Mouse (Mus musculus) monocyte, adult 2 months (primary cell): ENCODE results near the gene Mypop.
A peak's percentile ranks its signal among the peaks of the same experiment; 100 is the strongest.

Experiments
- DNase-seq, 2 experiments: peaks; one replicate each; pipeline ENCODE4 v3.0.0; 2022; ENCODE audit warnings: low spot score in 2 of 2, low read depth in 1 of 2

Mypop gene

GRCm38 (mm10) chr7:19014452-19014851, 23.4 kb downstream of the Mypop start:
- DNase-seq: no peak

DNA sequence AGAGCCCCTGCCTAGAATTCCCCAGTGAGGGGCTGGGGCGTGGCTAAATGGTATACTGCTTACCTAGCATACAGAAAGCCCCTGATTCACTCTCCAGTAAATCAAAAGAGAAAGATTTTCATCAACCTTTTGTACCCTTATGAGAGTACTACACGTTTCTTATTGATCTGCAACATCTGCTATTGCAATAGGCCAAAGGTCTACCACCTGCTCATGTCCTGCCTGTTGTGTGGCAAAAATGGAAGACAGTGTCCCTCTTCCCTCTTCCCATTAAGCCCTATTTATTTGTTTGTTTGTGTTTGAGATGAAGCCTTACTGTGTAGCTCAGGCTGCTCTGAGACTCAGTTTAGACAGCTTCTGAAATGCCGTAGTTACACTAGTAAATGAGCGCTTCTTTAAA, 25.0 kb downstream of the Mypop start:
- no peak for DNase-seq

- no peak for DNase-seq
Observed at GRCm38 (mm10) chr7:19017909-19018308, 26.9 kb downstream of the Mypop start.

DNA sequence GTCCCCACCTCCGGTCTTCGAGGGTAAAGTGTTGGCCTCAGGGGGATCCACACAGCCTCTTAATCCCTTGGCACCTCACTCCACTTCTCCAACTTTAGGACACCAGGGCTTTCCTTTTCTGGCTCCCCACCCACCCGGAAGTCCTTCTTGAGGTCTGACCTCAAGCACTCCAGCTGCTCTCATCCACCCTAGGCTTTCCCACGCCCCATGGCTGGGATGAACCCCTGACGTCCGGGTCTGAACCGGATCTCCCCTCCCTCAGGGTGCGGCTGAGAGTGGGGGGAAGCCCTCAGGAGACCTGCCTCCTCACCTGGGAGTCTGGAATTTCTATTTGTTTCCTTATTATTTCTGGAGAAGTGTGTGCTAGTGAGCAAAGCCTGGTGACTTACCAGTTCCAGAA, 30.0 kb downstream of the Mypop start:
- no peak for DNase-seq

DNA sequence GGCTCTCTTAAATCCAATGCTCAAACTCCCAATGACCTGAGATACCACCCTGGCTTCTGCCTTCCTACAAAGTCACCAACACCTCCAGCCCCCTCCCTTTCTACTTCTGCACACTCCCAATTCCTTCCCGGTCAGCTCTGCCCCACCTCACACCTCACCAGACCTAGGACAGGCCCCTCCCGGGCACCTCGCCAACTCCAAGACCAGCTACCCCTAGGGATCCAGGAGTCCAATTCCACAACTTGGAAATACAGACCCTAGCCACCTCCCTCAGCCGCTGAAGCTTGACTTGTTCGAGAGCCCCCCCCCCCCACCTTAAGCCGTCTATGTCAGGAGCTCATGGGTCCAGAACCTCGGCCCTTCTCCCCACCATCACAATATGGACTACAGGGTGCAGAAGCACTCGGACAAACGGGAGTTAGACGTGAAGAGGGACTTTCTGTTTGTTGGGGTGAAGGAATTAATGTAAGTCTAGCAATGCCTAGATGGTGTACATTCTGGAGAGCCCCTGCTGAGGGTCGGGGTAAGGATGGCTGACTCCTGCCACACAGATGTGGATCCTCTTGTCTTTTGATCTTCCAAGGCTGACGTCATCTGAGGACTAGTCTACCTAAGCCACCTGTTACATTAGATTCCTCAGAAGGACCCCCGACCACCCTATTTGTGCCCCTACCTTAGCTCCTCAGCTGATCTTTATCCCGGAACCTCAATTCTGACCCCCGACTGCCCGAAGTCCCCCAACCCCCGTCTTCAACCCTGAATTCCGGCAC, 31.3 kb downstream of the Mypop start:
- no peak for DNase-seq

DNA sequence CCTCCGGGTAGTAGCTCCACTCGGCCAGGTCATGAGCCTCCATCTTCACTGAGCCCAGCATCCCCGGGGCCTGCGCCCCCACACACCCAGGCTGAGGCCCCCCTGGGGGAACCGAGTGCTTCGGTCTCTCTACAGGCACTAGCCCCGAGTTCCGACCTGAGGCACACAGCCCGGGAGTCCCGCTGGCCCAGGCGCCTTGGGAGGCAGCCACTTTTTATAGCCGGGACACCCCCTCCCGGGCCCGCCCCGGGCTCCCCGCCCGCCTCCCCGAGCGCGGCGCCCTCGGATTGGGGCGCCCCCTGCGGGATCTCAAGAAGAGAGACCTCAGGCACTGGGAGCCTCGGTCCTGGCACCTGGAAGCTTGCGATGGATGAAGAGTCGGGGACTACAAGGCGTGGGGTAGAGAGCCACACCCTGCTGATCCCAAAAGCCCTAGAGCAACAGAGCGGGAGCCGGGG, 32.3 kb downstream of the Mypop start, which contains the start of gene Foxa3:
Foxa3 (minus strand) TSS at position 182 of the 458 bp plus-strand sequence.
- no peak for DNase-seq

- peak; percentile 91 to 93 for DNase-seq
Observed at GRCm38 (mm10) chr7:19024096-19024506, 33.1 kb downstream of the Mypop start, which contains the start of gene Sympk. TSS of gene Sympk (plus strand) at chr7:19024377.

- DNase-seq: peak in 1 of 2 experiments; percentile 14
Observed at GRCm38 (mm10) chr7:19024581-19025255, 33.7 kb downstream of the Mypop start.

DNA sequence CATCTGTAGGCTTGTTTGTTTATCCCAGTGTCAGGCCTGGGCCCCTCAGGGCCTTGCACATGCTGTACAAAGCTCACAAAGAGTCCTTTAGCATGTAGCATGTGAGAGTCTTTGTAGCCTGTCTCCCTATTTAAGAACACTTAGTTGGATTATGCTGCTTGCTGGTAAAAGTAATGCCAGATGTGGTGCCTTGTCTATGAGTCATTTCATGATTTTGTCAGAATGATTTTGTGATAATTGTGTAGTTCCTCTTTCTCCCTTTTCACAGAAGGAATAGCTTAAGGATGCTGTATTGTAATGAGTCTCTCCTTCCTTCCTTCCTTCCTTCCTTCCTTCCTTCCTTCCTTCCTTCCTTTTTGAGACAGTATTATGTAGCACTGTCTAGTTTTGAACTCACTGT, 37.0 kb downstream of the Mypop start:
- DNase-seq: no peak

GRCm38 (mm10) chr7:19029084-19029653, 38.1 kb downstream of the Mypop start:
- peak in 1 of 2 experiments; percentile 25 for DNase-seq

DNA sequence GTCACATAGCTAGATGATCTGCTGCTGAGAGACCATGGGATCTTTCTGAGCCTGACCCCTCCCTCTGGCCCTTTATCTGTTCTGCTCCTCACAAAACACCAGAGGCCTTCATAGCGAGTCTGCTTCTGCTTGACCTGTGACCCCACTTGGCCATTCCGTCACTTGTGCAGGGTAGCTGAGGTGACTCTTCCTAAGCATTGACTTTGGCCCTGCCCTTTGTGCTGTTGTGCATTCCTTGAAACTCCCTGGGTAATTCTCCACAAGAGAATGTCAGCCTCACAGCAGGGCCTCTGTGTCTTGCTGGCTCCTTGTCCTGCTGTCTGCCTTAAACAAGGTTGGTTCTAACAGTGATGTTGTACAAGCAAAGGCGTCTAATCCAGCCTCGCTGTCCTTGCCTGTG, 40.6 kb downstream of the Mypop start:
- no peak for DNase-seq

GRCm38 (mm10) chr7:19044616-19045015, 53.6 kb downstream of the Mypop start:
- no peak for DNase-seq

DNA sequence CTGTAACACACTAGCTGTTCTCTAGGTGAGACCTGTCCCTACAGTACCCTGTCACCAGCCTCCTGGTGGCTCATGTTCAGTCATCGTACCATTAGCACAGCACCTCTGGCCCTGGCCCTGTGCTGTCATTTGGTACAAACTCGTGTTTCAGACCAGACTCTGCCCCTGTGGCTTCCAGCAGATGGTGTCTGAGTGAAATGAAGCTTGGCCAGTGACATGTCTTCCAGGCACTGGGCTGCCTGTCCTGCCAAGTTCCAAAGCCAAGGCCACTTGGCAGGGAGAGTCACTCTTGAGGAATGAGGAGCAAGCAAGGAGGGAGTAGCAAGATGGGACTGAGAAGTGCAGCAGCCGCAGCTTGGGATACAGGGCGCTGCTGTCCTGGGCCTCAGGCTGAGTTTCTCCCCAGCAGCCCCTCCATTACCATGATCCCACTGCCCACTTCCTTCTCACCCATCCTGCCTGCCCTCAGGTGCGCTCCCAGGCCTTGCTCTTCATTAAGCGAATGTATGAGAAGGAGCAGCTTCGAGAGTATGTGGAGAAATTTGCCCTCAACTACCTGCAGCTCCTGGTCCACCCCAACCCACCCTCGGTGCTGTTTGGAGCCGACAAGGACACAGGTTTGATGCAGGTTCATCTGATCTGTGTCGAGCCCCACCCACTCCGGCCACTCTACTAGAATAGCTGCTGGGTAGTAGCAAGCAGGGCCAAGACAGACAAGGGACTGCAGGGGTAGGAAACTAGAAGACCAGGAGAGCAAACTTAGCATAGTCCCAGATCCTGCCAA, 55.4 kb downstream of the Mypop start:
- no peak for DNase-seq

DNA sequence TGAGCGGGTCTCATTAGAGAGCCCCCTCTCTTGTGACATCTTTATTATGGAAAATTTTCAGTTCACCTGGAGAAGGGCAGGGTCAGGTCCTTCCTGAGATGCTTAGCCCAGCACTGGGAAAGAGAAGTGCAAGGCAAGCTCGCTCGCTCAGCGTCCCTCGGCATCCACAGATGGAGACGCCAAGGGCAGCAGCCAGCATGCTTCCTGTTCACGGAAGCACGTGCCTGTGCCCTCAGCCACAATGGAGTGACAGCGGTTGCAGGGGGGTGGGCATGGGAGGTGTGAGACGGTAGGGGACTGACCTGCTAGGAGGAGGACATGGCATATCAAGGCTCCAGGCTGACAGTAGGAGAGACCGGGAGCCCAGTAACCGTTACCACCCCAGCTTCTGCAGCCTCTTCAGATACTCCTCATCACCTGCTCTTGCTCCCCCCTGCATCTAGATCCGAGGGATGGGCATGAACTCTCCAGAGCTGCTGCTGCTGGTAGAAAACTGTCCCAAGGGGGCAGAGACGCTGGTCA, 57.0 kb downstream of the Mypop start:
- DNase-seq: no peak

- DNase-seq: no peak
Observed at GRCm38 (mm10) chr7:19049252-19049651, 58.2 kb downstream of the Mypop start.

DNA sequence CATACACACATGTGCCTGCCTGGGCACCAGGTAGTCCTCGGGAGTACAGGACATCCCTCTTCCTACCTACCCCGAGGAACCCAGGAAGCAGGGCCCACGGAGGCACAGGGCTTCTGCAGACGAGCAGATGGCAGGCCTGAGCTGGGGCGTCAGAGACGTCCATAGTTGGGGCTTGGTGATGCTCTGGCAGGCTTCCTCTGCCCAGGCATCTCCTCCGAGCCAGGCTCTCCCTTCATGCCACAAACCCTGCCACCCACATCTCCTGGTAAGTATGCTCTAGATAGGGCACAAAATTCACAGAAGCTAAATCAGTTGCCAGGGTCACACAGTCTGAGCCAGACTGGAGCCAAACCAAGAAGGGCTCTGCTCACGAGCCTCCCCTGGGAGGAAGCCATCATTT, 59.1 kb downstream of the Mypop start:
- no peak for DNase-seq

DNA sequence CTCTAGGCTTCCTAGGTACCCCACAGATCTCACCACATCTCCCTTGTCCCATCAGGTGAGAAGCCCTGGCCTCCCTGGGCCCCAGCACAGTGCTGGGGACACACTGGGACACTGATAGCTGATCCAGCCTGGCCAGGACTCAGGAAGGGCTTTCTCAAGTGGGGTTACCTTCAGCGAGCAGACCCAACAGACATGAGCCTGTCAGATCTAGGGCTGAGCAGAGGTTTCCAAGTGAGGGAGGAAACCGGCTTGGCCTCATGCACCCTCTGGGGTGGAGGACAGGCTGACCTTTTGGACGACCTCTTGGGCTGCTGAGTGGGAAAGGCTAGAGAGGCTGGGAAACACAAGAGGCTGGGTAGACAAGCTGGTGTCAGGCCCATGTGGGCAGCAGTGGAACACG, 60.1 kb downstream of the Mypop start:
- no peak for DNase-seq
